Mouse (Mus musculus) C2C12 (cell line): Measurements from ENCODE around the gene Sema3e.

Experiments used
- CTCF ChIP-seq: IDR thresholded peaks from one replicate; pipeline ENCODE4 v1.5.1; 2011; ENCODE audit not compliant: control insufficient read depth, insufficient read depth, insufficient read length
- FOSL1 ChIP-seq: IDR thresholded peaks from one replicate; pipeline ENCODE4 v1.8.0; 2011; ENCODE audit warnings: mild to moderate bottlenecking, low read length; ENCODE audit not compliant: poor library complexity, insufficient read depth, severe bottlenecking
- MYOD1 ChIP-seq: IDR thresholded peaks from one replicate; pipeline ENCODE4 v1.6.1; 2011; ENCODE audit warnings: low read depth; ENCODE audit not compliant: control insufficient read depth, insufficient read length

DNA sequence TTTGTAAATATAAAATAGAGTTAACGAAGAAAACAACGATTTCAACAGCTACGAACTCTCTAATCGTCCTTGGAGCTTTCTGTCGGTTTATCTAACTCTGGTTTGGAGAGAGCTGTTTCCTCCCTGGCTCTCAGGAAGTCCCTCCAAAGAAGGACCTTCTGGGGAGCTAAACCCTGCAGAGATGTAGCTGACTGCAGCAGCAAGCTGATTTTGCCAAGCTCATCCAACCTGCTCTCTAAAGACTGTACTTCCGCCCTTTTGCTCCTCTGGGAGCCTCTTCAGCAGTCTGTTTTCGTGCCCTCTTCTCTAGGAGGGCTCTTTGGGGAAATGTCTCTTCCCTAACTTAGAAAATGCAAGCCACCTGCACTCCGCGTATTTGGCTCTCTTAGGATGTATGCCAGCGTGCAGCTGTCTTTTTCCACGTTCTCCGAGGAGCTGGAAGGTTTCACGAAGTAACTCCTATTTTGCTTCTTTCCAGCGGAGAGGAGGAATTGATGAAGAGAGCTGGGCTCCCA lies 67.2 kb downstream of the Sema3e start:
- TF ChIP-seq CTCF (no peak), FOSL1 (no peak), MYOD1 (no peak)
